Mouse (Mus musculus) embryonic stem cell, embryonic (primary cell): ENCODE data around the gene Afg1l.

Experiments used
- CTCF ChIA-PET, 4 experiments: fragments of 300-600 bp in 2 of 4; fragments of 350-600 bp in 2 of 4; sonication (Branson Sonifier 250); formaldehyde crosslinking; loops; one replicate each; lab custom pipeline; 2022; ENCODE audit warnings: inconsistent platforms in 2 of 4; lab: Charles Lee
- POLR2A ChIA-PET, 4 experiments: fragments of 300-600 bp in 2 of 4; fragments of 350-600 bp in 2 of 4; sonication (Branson Sonifier 250); formaldehyde crosslinking; loops; one replicate each; lab custom pipeline; 2022; ENCODE audit warnings: antibody characterized with exemption in 4 of 4, inconsistent platforms in 1 of 4; lab: Charles Lee

Gene Afg1l

GRCm38 (mm10) chr10:42299426-42299825 lies 178.9 kb downstream of the Afg1l start:
- ChIA-PET POLR2A (interaction anchor here in 2 of 4 experiments (0.5 to 0.8 kb wide), 3 partner anchors 60 to 851 kb away, joined by 4 to 8 read pairs (median 5); no protein-coding TSS in a partner anchor), CTCF (interaction anchor here in 2 of 4 experiments (0.6 to 0.9 kb wide), 3 partner anchors 279 to 688 kb away, joined by 3 to 6 read pairs (median 4); no protein-coding TSS in a partner anchor)

GRCm38 (mm10) chr10:42297954-42298353 lies 180.4 kb downstream of the Afg1l start:
- POLR2A ChIA-PET, result no interaction called here

GRCm38 (mm10) chr10:42297109-42297508 lies 181.3 kb downstream of the Afg1l start:
- CTCF ChIA-PET, result interaction anchor here in 3 of 4 experiments (0.5 to 3.7 kb wide), 11 partner anchors 224 to 792 kb away, joined by 3 to 16 read pairs (median 4); no protein-coding TSS in a partner anchor
- POLR2A ChIA-PET, result no interaction called here

More at GRCm38 (mm10) chr10:42297954-42298353, 180.4 kb downstream of the Afg1l start:
- CTCF ChIA-PET, result interaction anchor here in 3 of 4 experiments (0.5 to 3.7 kb wide), 8 partner anchors 225 to 792 kb away, joined by 3 to 16 read pairs (median 4); no protein-coding TSS in a partner anchor

- ChIA-PET CTCF (interaction anchor here in 3 of 4 experiments (0.5 to 3.7 kb wide), 5 partner anchors 189 to 438 kb away, joined by 4 to 16 read pairs (median 4); no protein-coding TSS in a partner anchor), POLR2A (no interaction called here)
Measured at GRCm38 (mm10) chr10:42296559-42296958, 181.8 kb downstream of the Afg1l start.

GRCm38 (mm10) chr10:42295028-42295427 lies 183.3 kb downstream of the Afg1l start:
- ChIA-PET CTCF (interaction anchor here (0.6 to 3.7 kb wide), 18 partner anchors 22 to 789 kb away, joined by 3 to 22 read pairs (median 4); no protein-coding TSS in a partner anchor), POLR2A (interaction anchor here in 3 of 4 experiments (0.6 to 1.0 kb wide), 3 partner anchors 264 to 617 kb away, joined by 3 to 4 read pairs (median 3); no protein-coding TSS in a partner anchor)

- CTCF ChIA-PET, result interaction anchor here (0.7 to 3.7 kb wide), 10 partner anchors 188 to 424 kb away, joined by 3 to 22 read pairs (median 6); no protein-coding TSS in a partner anchor
- POLR2A ChIA-PET, result interaction anchor here in 2 of 4 experiments (0.6 to 1.0 kb wide), 2 partner anchors 264 to 313 kb away, joined by 3 to 4 read pairs; no protein-coding TSS in a partner anchor
Measured at GRCm38 (mm10) chr10:42294392-42294791, 184.0 kb downstream of the Afg1l start.

- ChIA-PET CTCF (interaction anchor here in 2 of 4 experiments (0.7 to 4.6 kb wide), 4 partner anchors 296 to 359 kb away, joined by 3 to 33 read pairs (median 13); no protein-coding TSS in a partner anchor), POLR2A (interaction anchor here in 1 of 4 experiments (0.6 to 1.6 kb wide), 2 partner anchors 300 to 315 kb away, joined by 3 read pairs; no protein-coding TSS in a partner anchor)
Measured at GRCm38 (mm10) chr10:42293877-42294276, 184.5 kb downstream of the Afg1l start.

- CTCF ChIA-PET, result interaction anchor here (0.5 to 4.6 kb wide), 46 partner anchors 13 to 969 kb away, joined by 3 to 33 read pairs (median 4); no protein-coding TSS in a partner anchor
- POLR2A ChIA-PET, result interaction anchor here in 3 of 4 experiments (0.6 to 2.8 kb wide), 11 partner anchors 12 to 311 kb away, joined by 3 to 10 read pairs (median 4); no protein-coding TSS in a partner anchor
Measured at GRCm38 (mm10) chr10:42291360-42291759, 187.0 kb downstream of the Afg1l start.

- ChIA-PET POLR2A (interaction anchor here in 2 of 4 experiments (0.7 to 1.4 kb wide), 4 partner anchors 10 to 685 kb away, joined by 3 to 4 read pairs (median 4); partner anchors contain the start of gene Foxo3 (in 1 of the 2)), CTCF (interaction anchor here in 3 of 4 experiments (0.6 to 1.1 kb wide), 4 partner anchors 42 to 295 kb away, joined by 3 read pairs; no protein-coding TSS in a partner anchor)
Measured at GRCm38 (mm10) chr10:42287666-42288065, 190.7 kb downstream of the Afg1l start.

- CTCF ChIA-PET, result interaction anchor here in 3 of 4 experiments (0.5 to 1.1 kb wide), 5 partner anchors 13 to 1734 kb away, joined by 3 to 6 read pairs (median 4); partner anchors contain the start of gene Snx3 (in 1 of the 3)
Measured at GRCm38 (mm10) chr10:42278307-42278850, 200.0 kb downstream of the Afg1l start.

GRCm38 (mm10) chr10:42277476-42278306 lies 200.7 kb downstream of the Afg1l start:
- CTCF ChIA-PET, result interaction anchor here in 3 of 4 experiments (0.5 to 1.1 kb wide), 6 partner anchors 13 to 595 kb away, joined by 3 to 7 read pairs (median 4); partner anchors contain the start of gene Snx3 (in 1 of the 3)
- POLR2A ChIA-PET, result interaction anchor here (0.5 to 5.9 kb wide), 112 partner anchors 9 to 974 kb away, joined by 3 to 57 read pairs (median 4); partner anchors contain the start of genes Cd164 (in 2 of the 4), Snx3 (in 2 of the 4), Afg1l (in 1 of the 4) and Ak9 (in 1 of the 4)

More at GRCm38 (mm10) chr10:42278307-42278850, 200.0 kb downstream of the Afg1l start:
- POLR2A ChIA-PET, result interaction anchor here (0.7 to 5.9 kb wide), 69 partner anchors 9 to 975 kb away, joined by 3 to 57 read pairs (median 5); partner anchors contain the start of genes Cd164 (in 2 of the 4), Snx3 (in 2 of the 4), Ak9 (in 1 of the 4) and Armc2 (in 1 of the 4)

GRCm38 (mm10) chr10:42276507-42277345 lies 201.6 kb downstream of the Afg1l start, which contains the start of gene Foxo3:
Gene Foxo3 (minus strand): TSS chr10:42276755.
- ChIA-PET CTCF (interaction anchor here in 1 of 4 experiments (1.0 kb wide), 1 partner anchor 15 kb away, joined by 7 read pairs; no protein-coding TSS in a partner anchor), POLR2A (interaction anchor here in 3 of 4 experiments (0.6 to 5.9 kb wide), 89 partner anchors 8 to 826 kb away, joined by 3 to 57 read pairs (median 4); partner anchors contain the start of genes Cd164 (in 2 of the 3), Snx3 (in 2 of the 3), Afg1l (in 1 of the 3) and Armc2 (in 1 of the 3))

- POLR2A ChIA-PET, result interaction anchor here in 3 of 4 experiments (0.5 to 5.9 kb wide), 20 partner anchors 10 to 301 kb away, joined by 3 to 57 read pairs (median 5); partner anchors contain the start of gene Afg1l (in 1 of the 3)
Measured at GRCm38 (mm10) chr10:42275871-42276501, 202.4 kb downstream of the Afg1l start.

GRCm38 (mm10) chr10:42275401-42275870 lies 202.9 kb downstream of the Afg1l start:
- CTCF ChIA-PET, result no interaction called here
- POLR2A ChIA-PET, result interaction anchor here (0.5 to 5.9 kb wide), 33 partner anchors 9 to 757 kb away, joined by 3 to 57 read pairs (median 5); partner anchors contain the start of genes Afg1l (in 1 of the 4) and Cd164 (in 1 of the 4)

More at GRCm38 (mm10) chr10:42275871-42276501, 202.4 kb downstream of the Afg1l start:
- CTCF ChIA-PET, result no interaction called here
